Mouse (Mus musculus): ENCODE data around the gene Ndufaf7. TPM values are rescaled to one million over a fixed set of nuclear protein-coding genes. Genes with fewer than 3 reads are reported as not detected.

Gene Ndufaf7
- polyA plus RNA-seq (2014; fragmentation: Nextera tagmentation; extraction: Ambion mirVana): 48.3 and 53.3 TPM in 2 replicates

DNA sequence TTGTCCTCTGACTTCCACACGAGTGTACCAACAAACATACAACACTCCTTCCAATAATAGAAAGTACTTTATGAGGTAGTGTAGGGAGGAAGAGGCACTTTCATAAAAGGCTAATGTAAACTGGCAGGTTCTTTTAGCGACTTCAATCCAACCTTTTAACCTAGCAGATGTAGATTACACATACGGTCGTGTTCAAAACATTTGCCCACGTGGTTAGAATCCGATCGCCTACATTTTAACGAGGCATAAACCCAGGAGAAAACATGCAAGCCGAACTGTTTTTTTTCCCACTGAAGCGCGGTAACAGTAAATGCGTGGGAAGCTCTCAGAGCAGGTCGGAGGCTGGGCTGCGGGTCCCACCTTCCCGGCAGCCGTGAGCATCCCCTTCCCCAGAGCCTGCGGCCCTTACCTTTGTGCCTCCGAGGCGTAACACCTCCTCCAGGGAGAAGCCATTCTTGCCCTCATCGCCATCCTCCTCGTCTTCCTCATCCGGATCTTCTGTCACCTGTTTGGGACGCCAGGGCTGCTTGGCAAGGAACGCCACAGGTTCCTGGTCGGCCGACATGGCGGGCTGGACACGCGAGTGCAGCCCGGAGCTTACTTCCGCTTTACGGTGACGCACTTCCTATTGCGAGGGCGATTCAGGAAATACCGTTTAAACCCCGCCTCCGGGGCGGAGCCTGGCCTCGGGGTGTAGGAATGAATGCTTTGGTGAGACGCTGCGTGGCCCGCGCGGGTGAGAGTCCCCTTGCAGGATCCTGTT is at the start of gene Ndufaf7, which contains the start of gene Cebpz:
Gene Ndufaf7, plus strand, starts transcription at position 671 of the 763 bp plus-strand sequence.
Gene Cebpz, minus strand, starts transcription at position 601 of the 763 bp plus-strand sequence.
- H3K4me3 ChIP-seq (ENCODE audit: low read depth, low read length): peak within 1 kb of the TSS; percentile 80
- H3K4me1 ChIP-seq (ENCODE audit: control insufficient read depth, insufficient read depth, low read length): peaks cover 4% of the 10 kb centered on the region; the same call in 1 of the 2 replicates
- WGBS: under 1% methylated on average over 45 of the region's 45 CpGs
- H3K27me3 ChIP-seq (ENCODE audit: control insufficient read depth, insufficient read depth, low read length): no peaks in the 10 kb centered on the region
- ATAC-seq (ENCODE audit: insufficient read depth, low FRiP score, low TSS enrichment) (peak; percentile 98), DNase-seq (ENCODE audit: low spot score) (peak; percentile 99)
- peak within 1 kb of the TSS; percentile 72 for H3K9ac ChIP-seq (ENCODE audit: low read length)
- no peak within 1 kb of the TSS for H3K27ac ChIP-seq (ENCODE audit: low read depth, low read length)
- H3K36me3 ChIP-seq (ENCODE audit: control insufficient read depth, insufficient read depth, low read length): peaks cover 6% of the 10 kb centered on the region; the same call in 1 of the 2 replicates
- no peaks in the 10 kb centered on the region for H3K9me3 ChIP-seq (ENCODE audit: control insufficient read depth, low read length)
- H3K4me2 ChIP-seq (ENCODE audit: low read depth): peak within 1 kb of the TSS; percentile 62

DNA sequence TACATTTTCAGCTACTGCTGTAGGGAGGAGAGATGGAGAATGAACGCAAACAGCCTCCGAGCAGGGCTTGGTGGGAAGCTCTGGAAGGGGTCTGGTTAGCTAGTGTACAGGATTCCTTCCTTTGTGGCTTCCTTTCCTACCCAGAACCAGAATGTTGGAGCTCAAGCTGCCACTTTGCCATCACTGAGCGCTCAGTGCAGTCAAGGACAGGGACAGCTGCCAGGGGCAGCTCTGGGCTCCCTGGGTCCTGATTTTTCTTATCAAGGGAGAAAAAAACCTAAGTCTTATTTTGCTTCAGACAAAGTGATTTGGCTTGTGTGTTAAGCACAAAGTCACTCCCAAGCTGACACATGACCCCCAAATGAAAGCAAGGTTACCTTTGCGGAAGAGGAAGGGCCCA is 48.4 kb upstream of the Ndufaf7 start:
- Histone ChIP-seq H3K4me1 (ENCODE audit: control insufficient read depth, insufficient read depth, low read length) (no peaks in the 10 kb centered on the region), H3K9me3 (ENCODE audit: control insufficient read depth, low read length) (no peaks in the 10 kb centered on the region), H3K4me3 (ENCODE audit: low read depth, low read length) (no peak overlapping the region), H3K27ac (ENCODE audit: low read depth, low read length) (no peak overlapping the region), H3K4me2 (ENCODE audit: low read depth) (no peak overlapping the region), H3K36me3 (ENCODE audit: control insufficient read depth, insufficient read depth, low read length) (no peaks in the 10 kb centered on the region), H3K9ac (ENCODE audit: low read length) (no peak overlapping the region), H3K27me3 (ENCODE audit: control insufficient read depth, insufficient read depth, low read length) (no peaks in the 10 kb centered on the region)
- ATAC-seq (ENCODE audit: insufficient read depth, low FRiP score, low TSS enrichment): no peak
- DNase-seq (ENCODE audit: low spot score): no peak
- 87% methylated on average over 4 of the region's 4 CpGs for WGBS

DNA sequence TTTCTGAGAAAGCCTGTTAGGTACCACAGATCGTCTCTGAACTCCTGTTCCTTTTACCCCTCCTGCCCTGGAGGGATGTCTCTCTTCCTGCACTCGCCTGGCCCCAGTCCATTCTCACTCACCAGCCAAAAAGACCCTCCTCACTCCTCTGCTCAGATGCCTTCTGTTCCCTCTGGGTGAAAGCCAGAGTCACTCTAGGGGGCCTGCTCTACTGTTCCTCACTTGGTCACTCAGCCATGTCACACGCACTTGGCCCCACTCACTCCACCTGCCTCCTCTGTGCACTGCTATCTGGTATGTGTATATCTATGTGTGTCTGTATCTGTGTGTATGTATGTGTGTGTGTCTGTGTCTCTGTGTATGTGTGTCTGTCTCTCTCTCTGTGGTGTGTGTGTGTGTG is 47.8 kb upstream of the Ndufaf7 start:
- Histone ChIP-seq H3K27ac (ENCODE audit: low read depth, low read length) (no peak overlapping the region), H3K9ac (ENCODE audit: low read length) (no peak overlapping the region), H3K4me3 (ENCODE audit: low read depth, low read length) (no peak overlapping the region), H3K9me3 (ENCODE audit: control insufficient read depth, low read length) (no peaks in the 10 kb centered on the region), H3K36me3 (ENCODE audit: control insufficient read depth, insufficient read depth, low read length) (no peaks in the 10 kb centered on the region), H3K27me3 (ENCODE audit: control insufficient read depth, insufficient read depth, low read length) (no peaks in the 10 kb centered on the region), H3K4me2 (ENCODE audit: low read depth) (no peak overlapping the region), H3K4me1 (ENCODE audit: control insufficient read depth, insufficient read depth, low read length) (no peaks in the 10 kb centered on the region)
- WGBS: 70% methylated on average over 3 of the region's 3 CpGs
- ATAC-seq (ENCODE audit: insufficient read depth, low FRiP score, low TSS enrichment) (no peak), DNase-seq (ENCODE audit: low spot score) (no peak)

DNA sequence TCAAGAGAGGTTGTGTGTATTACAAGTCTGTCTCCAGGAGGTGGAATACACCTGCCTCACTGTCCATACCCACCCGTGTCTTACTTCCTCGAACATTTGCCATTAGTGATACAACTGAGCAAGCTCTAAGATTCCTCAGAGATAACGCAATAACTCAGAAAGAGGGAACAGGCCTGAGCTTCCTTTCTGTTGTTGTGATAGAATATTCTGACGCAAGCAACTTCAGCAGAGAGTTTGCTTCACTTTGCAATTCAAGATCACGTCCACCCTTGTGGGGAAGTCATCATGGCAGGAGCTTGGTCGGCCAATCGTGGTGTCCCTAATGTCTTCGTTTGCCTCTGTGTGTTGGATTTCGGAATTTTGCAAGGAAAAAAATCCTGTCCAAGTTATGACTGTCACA is 45.9 kb upstream of the Ndufaf7 start:
- Histone ChIP-seq H3K27me3 (ENCODE audit: control insufficient read depth, insufficient read depth, low read length) (no peaks in the 10 kb centered on the region), H3K9me3 (ENCODE audit: control insufficient read depth, low read length) (no peaks in the 10 kb centered on the region), H3K9ac (ENCODE audit: low read length) (no peak overlapping the region), H3K27ac (ENCODE audit: low read depth, low read length) (no peak overlapping the region), H3K4me2 (ENCODE audit: low read depth) (no peak overlapping the region), H3K4me1 (ENCODE audit: control insufficient read depth, insufficient read depth, low read length) (no peaks in the 10 kb centered on the region), H3K36me3 (ENCODE audit: control insufficient read depth, insufficient read depth, low read length) (no peaks in the 10 kb centered on the region), H3K4me3 (ENCODE audit: low read depth, low read length) (no peak overlapping the region)
- 83% methylated on average over 9 of the region's 9 CpGs for WGBS
- DNase-seq (ENCODE audit: low spot score) (no peak), ATAC-seq (ENCODE audit: insufficient read depth, low FRiP score, low TSS enrichment) (no peak)

DNA sequence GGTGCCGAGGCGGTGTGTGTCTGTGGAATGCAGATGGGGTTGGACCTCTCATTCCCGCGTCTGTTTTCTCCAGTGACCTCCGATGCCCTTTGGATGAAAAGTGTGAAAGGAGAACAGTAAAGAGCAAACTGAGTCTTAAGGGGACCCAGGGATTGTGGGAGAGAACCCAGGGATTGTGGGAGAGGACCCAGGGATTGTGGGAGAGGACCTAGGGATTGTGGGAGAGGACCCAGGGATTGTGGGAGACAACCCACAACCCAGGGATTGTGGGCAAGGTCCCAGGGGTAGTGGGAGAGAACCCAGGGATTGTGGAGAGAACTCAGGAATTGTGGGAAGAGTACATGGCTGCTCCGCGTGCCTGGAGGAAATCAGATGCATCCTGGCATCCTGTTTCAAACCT is 41.9 kb upstream of the Ndufaf7 start:
- DNase-seq (ENCODE audit: low spot score) (no peak), ATAC-seq (ENCODE audit: insufficient read depth, low FRiP score, low TSS enrichment) (no peak)
- WGBS: 84% methylated on average over 7 of the region's 7 CpGs
- no peaks in the 10 kb centered on the region for H3K36me3 ChIP-seq (ENCODE audit: control insufficient read depth, insufficient read depth, low read length)
- H3K27ac ChIP-seq (ENCODE audit: low read depth, low read length): no peak overlapping the region
- no peak overlapping the region for H3K9ac ChIP-seq (ENCODE audit: low read length)
- no peaks in the 10 kb centered on the region for H3K27me3 ChIP-seq (ENCODE audit: control insufficient read depth, insufficient read depth, low read length)
- H3K4me3 ChIP-seq (ENCODE audit: low read depth, low read length): no peak overlapping the region
- no peak overlapping the region for H3K4me2 ChIP-seq (ENCODE audit: low read depth)
- H3K4me1 ChIP-seq (ENCODE audit: control insufficient read depth, insufficient read depth, low read length): no peaks in the 10 kb centered on the region
- no peaks in the 10 kb centered on the region for H3K9me3 ChIP-seq (ENCODE audit: control insufficient read depth, low read length)

DNA sequence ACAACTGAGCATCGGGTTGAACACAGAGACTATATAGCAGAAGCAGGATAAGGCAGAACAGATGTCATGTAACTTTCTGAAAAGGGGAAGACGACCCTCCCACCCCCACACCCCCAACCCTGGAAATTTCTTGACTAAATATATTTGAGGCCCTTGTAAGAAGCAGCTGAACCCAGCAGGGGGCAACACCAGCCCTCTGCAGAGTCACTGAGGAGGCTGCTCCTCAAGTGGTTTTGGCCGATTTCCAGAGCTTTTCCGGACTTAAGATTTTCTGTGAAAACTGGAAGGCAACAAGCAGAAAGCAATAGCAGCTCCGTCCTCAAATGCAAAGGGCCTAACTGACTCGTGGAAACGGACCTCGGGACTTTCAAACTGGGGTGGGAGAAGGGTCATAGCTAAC is 41.5 kb upstream of the Ndufaf7 start:
- DNase-seq (ENCODE audit: low spot score) (peak; percentile 38), ATAC-seq (ENCODE audit: insufficient read depth, low FRiP score, low TSS enrichment) (no peak)
- no peak overlapping the region for H3K9ac ChIP-seq (ENCODE audit: low read length)
- no peaks in the 10 kb centered on the region for H3K4me1 ChIP-seq (ENCODE audit: control insufficient read depth, insufficient read depth, low read length)
- H3K4me2 ChIP-seq (ENCODE audit: low read depth): no peak overlapping the region
- no peaks in the 10 kb centered on the region for H3K36me3 ChIP-seq (ENCODE audit: control insufficient read depth, insufficient read depth, low read length)
- H3K9me3 ChIP-seq (ENCODE audit: control insufficient read depth, low read length): no peaks in the 10 kb centered on the region
- no peak overlapping the region for H3K4me3 ChIP-seq (ENCODE audit: low read depth, low read length)
- H3K27me3 ChIP-seq (ENCODE audit: control insufficient read depth, insufficient read depth, low read length): no peaks in the 10 kb centered on the region
- H3K27ac ChIP-seq (ENCODE audit: low read depth, low read length): no peak overlapping the region
- 47% methylated on average over 8 of the region's 8 CpGs for WGBS

DNA sequence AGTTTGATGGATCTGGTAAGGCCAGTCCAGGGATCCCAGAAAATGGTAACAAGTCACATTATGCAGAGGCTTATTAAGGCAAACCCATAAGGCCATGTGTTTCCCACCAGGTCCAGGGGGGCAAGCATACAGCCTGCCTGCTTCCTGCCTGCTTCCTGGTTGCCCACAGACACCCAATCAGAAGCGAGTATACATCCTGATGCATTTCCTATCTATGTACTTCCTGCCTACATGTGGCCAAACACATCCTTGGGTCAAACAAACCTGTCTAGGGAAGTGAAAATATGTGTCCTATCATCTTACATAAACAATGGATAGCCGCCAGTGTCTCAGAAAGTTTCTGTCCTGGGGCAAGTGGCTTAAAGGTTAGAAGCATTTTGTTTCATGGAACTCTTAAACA is 33.8 kb upstream of the Ndufaf7 start:
- no peaks in the 10 kb centered on the region for H3K36me3 ChIP-seq (ENCODE audit: control insufficient read depth, insufficient read depth, low read length)
- no peaks in the 10 kb centered on the region for H3K27me3 ChIP-seq (ENCODE audit: control insufficient read depth, insufficient read depth, low read length)
- H3K4me3 ChIP-seq (ENCODE audit: low read depth, low read length): no peak overlapping the region
- 82% methylated on average over 2 of the region's 2 CpGs for WGBS
- H3K9ac ChIP-seq (ENCODE audit: low read length): no peak overlapping the region
- no peaks in the 10 kb centered on the region for H3K9me3 ChIP-seq (ENCODE audit: control insufficient read depth, low read length)
- H3K4me1 ChIP-seq (ENCODE audit: control insufficient read depth, insufficient read depth, low read length): no peaks in the 10 kb centered on the region
- ATAC-seq (ENCODE audit: insufficient read depth, low FRiP score, low TSS enrichment): no peak
- no peak overlapping the region for H3K27ac ChIP-seq (ENCODE audit: low read depth, low read length)
- DNase-seq (ENCODE audit: low spot score): no peak
- no peak overlapping the region for H3K4me2 ChIP-seq (ENCODE audit: low read depth)

DNA sequence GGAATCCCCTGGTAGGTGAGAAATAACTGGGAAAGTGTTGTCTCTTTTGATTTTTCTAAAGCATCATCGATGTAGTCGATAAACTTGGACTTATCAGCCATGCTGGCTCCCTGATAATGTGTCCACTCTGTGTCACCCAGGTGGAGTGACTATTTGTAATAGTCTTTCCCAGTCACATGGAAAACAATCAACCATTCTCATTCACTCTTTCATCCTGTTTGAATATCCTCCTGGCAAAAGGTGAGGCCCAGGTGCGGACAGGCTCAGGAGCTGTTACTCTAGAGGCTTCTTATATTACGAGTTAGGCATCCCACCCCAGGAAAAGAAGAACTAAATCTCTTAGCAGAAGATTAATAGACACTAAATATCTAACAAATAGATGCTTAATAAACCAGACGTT is 30.0 kb upstream of the Ndufaf7 start, which contains the start of gene Sult6b1:
Gene Sult6b1, minus strand, starts transcription at position 101 of the 400 bp plus-strand sequence.
- no peaks in the 10 kb centered on the region for H3K4me1 ChIP-seq (ENCODE audit: control insufficient read depth, insufficient read depth, low read length)
- no peaks in the 10 kb centered on the region for H3K27me3 ChIP-seq (ENCODE audit: control insufficient read depth, insufficient read depth, low read length)
- H3K4me2 ChIP-seq (ENCODE audit: low read depth): no peak within 1 kb of the TSS
- no peaks in the 10 kb centered on the region for H3K36me3 ChIP-seq (ENCODE audit: control insufficient read depth, insufficient read depth, low read length)
- H3K4me3 ChIP-seq (ENCODE audit: low read depth, low read length): no peak within 1 kb of the TSS
- ATAC-seq (ENCODE audit: insufficient read depth, low FRiP score, low TSS enrichment): no peak
- H3K9ac ChIP-seq (ENCODE audit: low read length): no peak within 1 kb of the TSS
- WGBS: 84% methylated on average over 5 of the region's 5 CpGs
- DNase-seq (ENCODE audit: low spot score): no peak
- H3K9me3 ChIP-seq (ENCODE audit: control insufficient read depth, low read length): no peaks in the 10 kb centered on the region
- H3K27ac ChIP-seq (ENCODE audit: low read depth, low read length): no peak within 1 kb of the TSS

DNA sequence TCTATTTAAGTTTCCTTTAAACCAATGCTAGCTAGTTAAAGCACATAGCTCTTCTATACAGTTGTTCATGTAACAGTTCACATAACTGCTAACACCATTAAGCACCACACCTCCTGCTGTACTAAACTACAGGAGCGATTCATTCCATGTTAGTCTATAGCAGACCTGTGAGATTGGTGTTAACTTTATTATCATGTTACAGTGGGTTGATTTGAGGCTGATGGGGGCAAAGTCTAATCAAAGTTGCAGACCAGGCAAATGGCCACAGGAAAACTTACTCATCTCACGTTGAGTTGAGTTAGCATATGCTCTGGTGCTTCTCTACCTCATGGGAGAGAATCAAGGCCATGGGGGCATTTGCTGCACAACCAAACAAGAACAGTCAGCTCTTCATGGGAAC is 27.6 kb upstream of the Ndufaf7 start:
- no peak overlapping the region for H3K27ac ChIP-seq (ENCODE audit: low read depth, low read length)
- H3K4me1 ChIP-seq (ENCODE audit: control insufficient read depth, insufficient read depth, low read length): no peaks in the 10 kb centered on the region
- H3K36me3 ChIP-seq (ENCODE audit: control insufficient read depth, insufficient read depth, low read length): no peaks in the 10 kb centered on the region
- DNase-seq (ENCODE audit: low spot score): no peak
- no peaks in the 10 kb centered on the region for H3K9me3 ChIP-seq (ENCODE audit: control insufficient read depth, low read length)
- H3K27me3 ChIP-seq (ENCODE audit: control insufficient read depth, insufficient read depth, low read length): no peaks in the 10 kb centered on the region
- no peak for ATAC-seq (ENCODE audit: insufficient read depth, low FRiP score, low TSS enrichment)
- no peak overlapping the region for H3K9ac ChIP-seq (ENCODE audit: low read length)
- 83% methylated on average over 2 of the region's 2 CpGs for WGBS
- no peak overlapping the region for H3K4me3 ChIP-seq (ENCODE audit: low read depth, low read length)
- H3K4me2 ChIP-seq (ENCODE audit: low read depth): no peak overlapping the region

All from neural tube, embryonic 11.5 days (tissue).